Mouse (Mus musculus): ENCODE results near the gene BC005537. TPM values are rescaled to one million over a fixed set of nuclear protein-coding genes. Genes with fewer than 3 reads are reported as not detected.

Gene BC005537
- polyA plus RNA-seq, 1 experiment from 2014 or later, result 16.0 TPM

- ATAC-seq (ENCODE audit: low FRiP score, low read depth), result no peak
- no peaks in the 10 kb centered on the region for H3K27me3 ChIP-seq
- H3K36me3 ChIP-seq, result no peaks in the 10 kb centered on the region
- H3K27ac ChIP-seq, result no peak overlapping the region
- H3K4me3 ChIP-seq, result no peak overlapping the region
- no peak overlapping the region for H3K4me2 ChIP-seq (replicated peaks)
- H3K9ac ChIP-seq, result no peak overlapping the region
- H3K4me1 ChIP-seq, result peaks cover 9% of the 10 kb centered on the region
- no peaks in the 10 kb centered on the region for H3K9me3 ChIP-seq
- 66% methylated on average over 2 of the region's 2 CpGs for WGBS
Measured at GRCm38 (mm10) chr13:24778026-24778425, 23.4 kb upstream of the BC005537 start.

DNA sequence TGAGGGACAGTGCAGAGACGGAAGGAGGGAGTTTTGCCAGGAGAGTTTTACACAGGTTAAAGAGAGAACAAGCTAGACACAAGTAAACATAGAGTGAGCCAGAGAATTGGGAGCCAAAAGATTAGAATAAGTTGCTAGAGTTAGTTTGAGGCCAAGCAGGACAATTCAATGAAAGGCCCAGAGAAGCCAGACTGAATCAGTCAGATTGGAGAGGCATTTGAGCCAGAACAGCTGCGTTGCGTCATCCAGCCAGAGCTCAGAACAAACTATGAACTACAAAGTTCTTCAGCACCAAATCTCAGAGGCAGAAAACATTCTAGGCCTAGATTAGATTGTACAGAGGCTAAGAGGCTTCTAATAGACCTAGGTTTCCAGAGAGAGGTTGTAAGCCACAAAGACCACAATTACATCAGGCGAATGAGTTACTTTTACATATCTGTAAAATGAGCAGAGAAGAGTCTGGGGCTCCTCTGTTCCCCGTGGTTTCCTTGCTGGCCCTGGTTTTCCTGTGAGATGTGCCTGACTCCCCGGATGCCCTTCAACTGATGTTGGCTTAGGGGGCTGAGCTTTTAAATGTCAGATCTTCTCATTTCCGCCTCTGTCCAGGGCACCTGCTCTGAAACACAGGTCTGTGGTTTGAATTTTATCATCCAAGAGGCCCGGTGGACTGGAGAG, 22.6 kb upstream of the BC005537 start:
- peaks cover 9% of the 10 kb centered on the region for H3K4me1 ChIP-seq
- H3K27ac ChIP-seq, result no peak overlapping the region
- no peaks in the 10 kb centered on the region for H3K9me3 ChIP-seq
- no peaks in the 10 kb centered on the region for H3K36me3 ChIP-seq
- ATAC-seq (ENCODE audit: low FRiP score, low read depth), result no peak
- H3K27me3 ChIP-seq, result no peaks in the 10 kb centered on the region
- no peak overlapping the region for H3K4me3 ChIP-seq
- no peak overlapping the region for H3K4me2 ChIP-seq (replicated peaks)
- H3K9ac ChIP-seq, result no peak overlapping the region
- WGBS, result 73% methylated on average over 8 of the region's 8 CpGs

DNA sequence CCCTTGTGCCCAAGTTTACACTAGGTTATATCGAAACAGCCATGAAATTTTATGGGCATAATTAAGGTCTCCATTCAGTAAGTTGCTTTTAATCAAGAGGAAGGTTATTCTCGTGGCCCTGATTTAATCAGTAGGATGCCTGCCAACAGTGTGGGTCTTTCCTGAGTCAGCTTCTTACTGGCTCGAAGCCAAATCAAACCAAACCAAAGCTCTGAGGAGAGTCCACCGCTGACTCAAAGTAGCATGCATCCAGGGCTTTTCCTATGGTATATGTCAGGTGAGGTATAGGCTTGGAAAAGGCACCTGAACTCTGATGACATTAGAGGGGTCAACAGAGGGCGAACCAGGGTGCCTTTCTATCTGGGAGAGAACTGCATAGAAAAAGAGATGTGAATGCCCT, 19.5 kb upstream of the BC005537 start:
- 55% methylated on average over 5 of the region's 5 CpGs for WGBS
- no peak overlapping the region for H3K27ac ChIP-seq
- no peaks in the 10 kb centered on the region for H3K27me3 ChIP-seq
- H3K4me1 ChIP-seq, result peaks cover 9% of the 10 kb centered on the region
- no peaks in the 10 kb centered on the region for H3K9me3 ChIP-seq
- ATAC-seq (ENCODE audit: low FRiP score, low read depth), result no peak
- no peak overlapping the region for H3K4me2 ChIP-seq (replicated peaks)
- no peak overlapping the region for H3K4me3 ChIP-seq
- H3K36me3 ChIP-seq, result no peaks in the 10 kb centered on the region
- no peak overlapping the region for H3K9ac ChIP-seq

DNA sequence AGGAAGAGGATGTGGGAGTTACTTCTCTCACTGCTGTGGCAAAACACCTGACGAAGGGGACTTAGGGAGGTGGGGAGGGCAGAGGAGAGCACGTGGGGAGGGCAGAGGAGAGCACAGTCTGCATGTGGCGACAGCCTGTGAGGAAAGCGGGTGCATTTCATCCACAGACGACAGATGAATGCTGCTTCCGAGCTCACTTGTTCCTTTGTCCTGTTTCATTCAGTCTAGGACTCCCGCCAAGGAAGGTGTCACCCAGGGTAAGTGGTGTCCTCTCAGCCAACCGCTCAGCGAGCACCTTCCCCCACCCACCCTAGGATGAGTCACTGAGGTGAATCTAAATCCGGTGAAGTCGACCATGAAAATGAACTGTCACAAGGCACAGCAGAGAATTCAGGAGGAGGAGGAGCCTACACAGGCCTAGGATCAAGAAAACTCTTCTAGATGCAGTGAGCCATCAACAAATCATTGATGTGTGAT, 15.4 kb upstream of the BC005537 start:
- Histone ChIP-seq H3K27ac (no peak overlapping the region), H3K9ac (no peak overlapping the region), H3K4me3 (no peak overlapping the region), H3K27me3 (no peaks in the 10 kb centered on the region), H3K4me2 (replicated peaks) (no peak overlapping the region), H3K9me3 (no peaks in the 10 kb centered on the region), H3K4me1 (peaks cover 9% of the 10 kb centered on the region), H3K36me3 (no peaks in the 10 kb centered on the region)
- 72% methylated on average over 11 of the region's 11 CpGs for WGBS
- ATAC-seq (ENCODE audit: low FRiP score, low read depth), result no peak

DNA sequence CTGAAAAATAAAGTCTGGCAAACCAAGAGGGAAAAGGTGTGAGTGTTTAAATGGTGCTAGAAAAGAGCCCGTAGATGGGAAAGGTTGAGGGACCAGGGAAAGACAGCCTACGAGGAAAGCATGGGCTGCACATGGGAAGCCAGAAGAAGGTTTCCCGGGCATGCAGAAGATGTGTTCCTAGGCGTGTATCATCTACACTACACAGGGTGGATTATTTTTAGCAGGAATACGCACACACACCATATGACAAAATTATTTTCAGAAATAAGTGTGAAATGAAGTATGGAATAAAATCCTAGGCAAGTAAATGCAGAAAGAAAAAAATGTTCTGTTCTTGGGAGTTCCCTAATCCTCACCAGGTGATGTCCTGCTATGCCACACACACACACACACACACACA, 14.0 kb upstream of the BC005537 start:
- no peaks in the 10 kb centered on the region for H3K36me3 ChIP-seq
- H3K4me3 ChIP-seq, result no peak overlapping the region
- H3K4me2 ChIP-seq (replicated peaks), result no peak overlapping the region
- no peaks in the 10 kb centered on the region for H3K4me1 ChIP-seq
- H3K9me3 ChIP-seq, result no peaks in the 10 kb centered on the region
- WGBS, result 89% methylated on average over 5 of the region's 5 CpGs
- no peaks in the 10 kb centered on the region for H3K27me3 ChIP-seq
- no peak for ATAC-seq (ENCODE audit: low FRiP score, low read depth)
- no peak overlapping the region for H3K27ac ChIP-seq
- no peak overlapping the region for H3K9ac ChIP-seq

- Histone ChIP-seq H3K4me2 (replicated peaks) (no peak overlapping the region), H3K9ac (no peak overlapping the region), H3K4me1 (no peaks in the 10 kb centered on the region), H3K36me3 (no peaks in the 10 kb centered on the region), H3K27ac (no peak overlapping the region), H3K9me3 (no peaks in the 10 kb centered on the region), H3K27me3 (no peaks in the 10 kb centered on the region), H3K4me3 (no peak overlapping the region)
- ATAC-seq (ENCODE audit: low FRiP score, low read depth), result no peak
- WGBS, result 72% methylated on average over 2 of the region's 2 CpGs
Measured at GRCm38 (mm10) chr13:24791349-24791748, 10.1 kb upstream of the BC005537 start.

- H3K4me2 ChIP-seq (replicated peaks), result no peak overlapping the region
- H3K4me3 ChIP-seq, result no peak overlapping the region
- 86% methylated on average over 9 of the region's 9 CpGs for WGBS
- no peaks in the 10 kb centered on the region for H3K4me1 ChIP-seq
- H3K36me3 ChIP-seq, result no peaks in the 10 kb centered on the region
- H3K9me3 ChIP-seq, result no peaks in the 10 kb centered on the region
- H3K27ac ChIP-seq, result no peak overlapping the region
- no peak overlapping the region for H3K9ac ChIP-seq
- no peaks in the 10 kb centered on the region for H3K27me3 ChIP-seq
- no peak for ATAC-seq (ENCODE audit: low FRiP score, low read depth)
Measured at GRCm38 (mm10) chr13:24792411-24793045, 8.9 kb upstream of the BC005537 start.

DNA sequence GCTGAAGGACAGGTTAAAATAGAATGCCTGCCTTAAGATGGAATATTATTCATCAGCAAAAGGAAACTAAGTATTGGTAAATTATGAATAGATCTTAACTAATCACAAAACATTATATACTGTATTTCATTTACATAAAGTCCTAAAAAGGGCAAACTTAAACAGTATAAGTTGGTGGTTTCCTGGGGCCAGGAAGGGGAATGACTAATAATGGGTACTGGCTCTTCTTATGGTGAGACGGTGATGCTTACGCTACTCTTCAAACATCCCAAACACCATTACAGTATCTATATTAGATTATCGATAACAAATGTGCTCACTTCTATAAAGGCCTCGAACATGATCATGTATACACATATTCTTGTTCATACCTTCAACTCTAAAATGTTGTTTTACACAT, 2.8 kb upstream of the BC005537 start:
- 95% methylated on average over 4 of the region's 4 CpGs for WGBS
- Histone ChIP-seq H3K9me3 (no peaks in the 10 kb centered on the region), H3K4me2 (replicated peaks) (no peak overlapping the region), H3K9ac (no peak overlapping the region), H3K4me3 (no peak overlapping the region), H3K4me1 (peaks cover 17% of the 10 kb centered on the region), H3K27ac (no peak overlapping the region), H3K27me3 (no peaks in the 10 kb centered on the region), H3K36me3 (no peaks in the 10 kb centered on the region)
- no peak for ATAC-seq (ENCODE audit: low FRiP score, low read depth)

- H3K9me3 ChIP-seq, result no peaks in the 10 kb centered on the region
- peak overlapping the region; percentile 85 for H3K4me2 ChIP-seq (replicated peaks)
- H3K9ac ChIP-seq, result no peak overlapping the region; the same call in 1 of the 2 replicates
- H3K4me3 ChIP-seq, result peak overlapping the region; percentile 99
- 64% methylated on average over 5 of the region's 5 CpGs for WGBS
- H3K27me3 ChIP-seq, result no peaks in the 10 kb centered on the region
- no peaks in the 10 kb centered on the region for H3K36me3 ChIP-seq
- ATAC-seq (ENCODE audit: low FRiP score, low read depth), result no peak
- H3K27ac ChIP-seq, result no peak overlapping the region
- peaks cover 22% of the 10 kb centered on the region for H3K4me1 ChIP-seq
Measured at GRCm38 (mm10) chr13:24799378-24799777, 2.1 kb upstream of the BC005537 start.

- Histone ChIP-seq H3K4me2 (replicated peaks) (peak overlapping the region; percentile 85), H3K27ac (peak overlapping the region; percentile 73), H3K9me3 (no peaks in the 10 kb centered on the region), H3K4me1 (peaks cover 25% of the 10 kb centered on the region), H3K9ac (peak overlapping the region; percentile 72), H3K36me3 (peaks cover 4% of the 10 kb centered on the region; the same call in 1 of the 2 replicates), H3K27me3 (no peaks in the 10 kb centered on the region), H3K4me3 (peak overlapping the region; percentile 99)
- 1% methylated on average over 31 of the region's 31 CpGs for WGBS
- peak; percentile 38 for ATAC-seq (ENCODE audit: low FRiP score, low read depth)
Measured at GRCm38 (mm10) chr13:24799925-24800673, 1.4 kb upstream of the BC005537 start.

DNA sequence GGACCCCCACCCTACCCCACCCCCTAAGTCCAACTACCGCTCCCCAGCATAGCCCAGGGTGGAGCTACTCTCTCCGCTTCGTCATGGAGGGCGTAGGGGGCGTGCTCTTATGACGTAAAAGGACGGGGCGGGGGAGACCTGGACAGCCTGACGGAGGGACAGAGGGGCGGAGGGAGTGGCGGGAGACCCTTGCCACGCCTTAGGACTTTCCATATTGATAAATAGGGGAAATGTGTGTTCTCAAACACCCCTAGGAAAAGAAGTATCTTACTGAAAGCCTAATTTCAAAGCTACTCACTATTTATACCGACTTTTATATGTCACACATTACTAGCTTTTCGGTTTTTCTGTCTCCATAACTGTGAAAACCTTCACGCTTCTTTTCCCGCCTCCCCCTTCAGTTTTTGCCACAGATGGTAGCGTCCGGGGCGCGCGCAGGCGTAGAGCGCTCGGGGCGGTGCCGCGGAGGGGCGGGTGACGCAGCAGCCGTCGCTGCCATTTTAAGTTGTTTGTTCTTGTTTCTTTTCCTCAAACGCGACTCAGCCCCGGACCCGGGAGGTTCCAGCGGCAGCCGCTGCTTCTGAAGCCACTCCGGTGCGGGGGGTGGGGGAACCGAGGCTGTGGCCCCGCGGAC, 666 bp upstream of the BC005537 start:
- ATAC-seq (ENCODE audit: low FRiP score, low read depth), result peak; percentile 98
- Histone ChIP-seq H3K9ac (peak overlapping the region; percentile 99), H3K36me3 (peaks cover 8% of the 10 kb centered on the region), H3K4me1 (peaks cover 25% of the 10 kb centered on the region), H3K27ac (peak overlapping the region; percentile 100), H3K9me3 (no peaks in the 10 kb centered on the region), H3K27me3 (no peaks in the 10 kb centered on the region), H3K4me2 (replicated peaks) (peak overlapping the region; percentile 85), H3K4me3 (peak overlapping the region; percentile 99)
- WGBS, result under 1% methylated on average over 42 of the region's 42 CpGs

Measured in limb, embryonic 13.5 days (tissue).